Mouse (Mus musculus) forebrain, postnatal 0 days (tissue): ENCODE results near the gene Tubb4a. TPM values are rescaled to one million over a fixed set of nuclear protein-coding genes. Genes with fewer than 3 reads are reported as not detected.

Experiments used
- ATAC-seq: fragments of 200-750 bp; cut with Nextera tagmentation; 2 replicates; pipeline ENCODE4 v1.8.0; 2017; ENCODE audit warnings: mild to moderate bottlenecking, moderate library complexity
- DNase-seq: peaks from one replicate; pipeline ENCODE4 v3.0.0-alpha.2; 2015
- H3K27ac ChIP-seq: fragments of 300-500 bp; sonication (generic); 2 replicates; pipeline ENCODE4 v1.5.1; 2014; ENCODE audit warnings: low read depth, mild to moderate bottlenecking, antibody characterized with exemption, low read length, moderate library complexity, mixed read lengths
- H3K27me3 ChIP-seq: fragments of 300-500 bp; sonication (generic); 2 replicates; pipeline ENCODE4 v1.6.1; 2014; ENCODE audit warnings: mild to moderate bottlenecking, low read length, mixed read lengths; ENCODE audit not compliant: insufficient read depth
- H3K36me3 ChIP-seq: fragments of 300-500 bp; sonication (generic); 2 replicates; pipeline ENCODE4 v1.6.1; 2014; ENCODE audit warnings: mild to moderate bottlenecking, moderate library complexity; ENCODE audit not compliant: insufficient read depth
- H3K4me1 ChIP-seq: fragments of 300-500 bp; sonication (generic); 2 replicates; pipeline ENCODE4 v1.6.1; 2014; ENCODE audit warnings: antibody characterized with exemption; ENCODE audit not compliant: insufficient read depth
- H3K4me2 ChIP-seq: fragments of 300-500 bp; sonication (generic); 2 replicates; pipeline ENCODE4 v1.6.1; 2014; ENCODE audit warnings: low read depth, mild to moderate bottlenecking, moderate library complexity
- H3K4me3 ChIP-seq: fragments of 300-500 bp; sonication (generic); 2 replicates; pipeline ENCODE4 v1.5.1; 2014; ENCODE audit warnings: low read depth, low read length, mixed read lengths
- H3K9ac ChIP-seq: fragments of 300-500 bp; sonication (generic); 2 replicates; pipeline ENCODE4 v1.6.1; 2014; ENCODE audit warnings: mild to moderate bottlenecking
- H3K9me3 ChIP-seq: fragments of 300-500 bp; sonication (generic); 2 replicates; pipeline ENCODE4 v1.6.1; 2016; ENCODE audit warnings: low read length
- CTCF ChIP-seq: sonication (generic); IDR thresholded peaks from 2 replicates; pipeline ENCODE4 v1.5.1; 2016; ENCODE audit warnings: antibody characterized with exemption, control low read depth, low read depth
- WGBS: fragments of 180-500 bp; shearing (Covaris S2); extraction: QIAGEN DNeasy Blood & Tissue Kit; methylation state at CpG from one replicate; pipeline ENCODE4 v1.1.7; 2014; 5-methylcytosine and 5-hydroxymethylcytosine counted together
- polyA plus RNA-seq: library from polyadenylated mRNA; unstranded; fragments of >200 nt; fragmentation: Nextera tagmentation; extraction: Ambion mirVana; gene quantifications from 2 replicates; pipeline ENCODE4 v1.2.1, GENCODE M21; 2015
- total RNA-seq: library from RNA; depleted of rRNA; stranded (reverse); fragments of >200 nt; gene quantifications from 2 replicates; pipeline ENCODE4 v1.2.3, GENCODE M21; 2014

Tubb4a gene
- total and polyA plus RNA-seq, 2 experiments from 2014 or later, result 157 to 453 TPM

- no peak overlapping the region for H3K27ac ChIP-seq
- no peak for DNase-seq
- no peak for TF ChIP-seq CTCF
- H3K9me3 ChIP-seq, result no peaks in the 10 kb centered on the region
- no peak overlapping the region for H3K4me3 ChIP-seq
- 0 out of 2 replicates have a peak, but pooled peaks cover 5% of the 10 kb centered on the region for H3K4me1 ChIP-seq
- no peaks in the 10 kb centered on the region; the same call in 1 of the 2 replicates for H3K36me3 ChIP-seq
- 81% methylated on average over 2 of the region's 2 CpGs for WGBS
- H3K4me2 ChIP-seq, result no peak overlapping the region
- no peak for ATAC-seq
- H3K27me3 ChIP-seq, result no peaks in the 10 kb centered on the region
- no peak overlapping the region for H3K9ac ChIP-seq
These were observed 14.7 kb upstream of the Tubb4a start for GRCm38 (mm10) chr17:57102276-57102675.

- Histone ChIP-seq H3K27ac (no peak overlapping the region), H3K9ac (no peak overlapping the region), H3K9me3 (no peaks in the 10 kb centered on the region), H3K36me3 (no peaks in the 10 kb centered on the region; the same call in 1 of the 2 replicates), H3K4me1 (0 out of 2 replicates have a peak, but pooled peaks cover 5% of the 10 kb centered on the region), H3K4me3 (no peak overlapping the region), H3K4me2 (no peak overlapping the region), H3K27me3 (no peaks in the 10 kb centered on the region)
- ATAC-seq, result peak; percentile 21; the same call in 1 of the 2 replicates
- DNase-seq, result no peak
- WGBS, result 8% methylated on average over 10 of the region's 10 CpGs
- TF ChIP-seq CTCF, result no peak
These were observed 12.2 kb upstream of the Tubb4a start for GRCm38 (mm10) chr17:57099629-57100325.

GRCm38 (mm10) chr17:57098321-57098720, 10.7 kb upstream of the Tubb4a start:
- Histone ChIP-seq H3K9me3 (no peaks in the 10 kb centered on the region), H3K36me3 (no peaks in the 10 kb centered on the region; the same call in 1 of the 2 replicates), H3K4me1 (no peaks in the 10 kb centered on the region), H3K4me3 (no peak overlapping the region), H3K27me3 (no peaks in the 10 kb centered on the region), H3K9ac (no peak overlapping the region), H3K4me2 (no peak overlapping the region), H3K27ac (no peak overlapping the region)
- TF ChIP-seq CTCF, result no peak
- DNase-seq, result no peak
- ATAC-seq, result no peak
- 84% methylated on average over 5 of the region's 5 CpGs for WGBS

GRCm38 (mm10) chr17:57096623-57096920, 9.0 kb upstream of the Tubb4a start:
- DNase-seq (peak; percentile 80), ATAC-seq (peak; percentile 91)
- no peaks in the 10 kb centered on the region for H3K36me3 ChIP-seq
- H3K27me3 ChIP-seq, result no peaks in the 10 kb centered on the region
- no peaks in the 10 kb centered on the region for H3K9me3 ChIP-seq
- peak overlapping the region; percentile 45 for H3K4me2 ChIP-seq
- no peak overlapping the region for H3K27ac ChIP-seq
- H3K4me1 ChIP-seq, result no peaks in the 10 kb centered on the region
- peak; percentile 95 for TF ChIP-seq CTCF
- 2% methylated on average over 11 of the region's 11 CpGs for WGBS
- H3K9ac ChIP-seq, result no peak overlapping the region
- peak overlapping the region; percentile 16; the same call in 1 of the 2 replicates for H3K4me3 ChIP-seq

- H3K36me3 ChIP-seq, result no peaks in the 10 kb centered on the region
- H3K9ac ChIP-seq, result no peak overlapping the region
- H3K4me1 ChIP-seq, result no peaks in the 10 kb centered on the region
- H3K27ac ChIP-seq, result no peak overlapping the region
- H3K27me3 ChIP-seq, result no peaks in the 10 kb centered on the region
- H3K4me3 ChIP-seq, result peak overlapping the region; percentile 16; the same call in 1 of the 2 replicates
- DNase-seq (peak; percentile 51), ATAC-seq (peak; percentile 79)
- H3K4me2 ChIP-seq, result peak overlapping the region; percentile 45
- H3K9me3 ChIP-seq, result no peaks in the 10 kb centered on the region
- no peak for TF ChIP-seq CTCF
- under 1% methylated on average over 18 of the region's 19 CpGs for WGBS
These were observed 8.5 kb upstream of the Tubb4a start for GRCm38 (mm10) chr17:57095855-57096622.

- Histone ChIP-seq H3K4me3 (no peak overlapping the region), H3K9me3 (no peaks in the 10 kb centered on the region), H3K36me3 (no peaks in the 10 kb centered on the region), H3K9ac (no peak overlapping the region), H3K4me1 (no peaks in the 10 kb centered on the region), H3K27ac (no peak overlapping the region), H3K4me2 (no peak overlapping the region), H3K27me3 (no peaks in the 10 kb centered on the region)
- 98% methylated on average over 3 of the region's 3 CpGs for WGBS
- TF ChIP-seq CTCF, result no peak
- no peak for ATAC-seq
- DNase-seq, result no peak
These were observed 6.6 kb upstream of the Tubb4a start for GRCm38 (mm10) chr17:57094222-57094621.
